Mouse (Mus musculus) heart, postnatal 14 days (tissue): ENCODE measurements at regions not wholly inside any gene's neighbourhood (a gene's known extent, or its start where the extent isn't known, plus 50 kb on each side); places are given as distances from the start of the nearest gene placed in this dataset.

Experiments
- DNase-seq, 2 experiments: peaks; one replicate each; pipeline ENCODE4 v3.0.0; 2021 to 2022
- intact Hi-C: fragments of 180-260 bp; cut with DNase I; formaldehyde crosslinking; loops from one replicate; pipeline ENCODE4 v1.15.1; 2025

DNA sequence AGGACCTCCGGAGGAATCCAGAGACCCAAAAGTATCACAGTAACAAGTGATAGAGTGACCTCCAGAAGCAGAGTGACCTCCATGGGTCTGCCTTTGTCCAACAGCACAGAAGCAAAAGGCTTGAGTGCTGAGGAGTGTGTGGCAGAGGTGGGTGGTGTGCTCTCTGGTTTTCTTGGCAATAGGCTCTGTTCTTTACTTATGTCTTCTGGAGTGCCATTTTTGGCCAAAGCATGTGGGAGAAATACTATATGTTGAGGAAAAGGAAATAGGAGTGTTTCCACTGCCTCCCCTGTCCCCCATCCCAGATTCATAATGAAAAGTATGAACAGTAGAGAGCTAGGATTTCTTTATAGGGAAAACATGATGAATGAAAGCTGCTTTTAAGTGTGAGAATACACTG, 51.5 kb upstream of the Bmper start:
- intact Hi-C loops = no loop called here
- DNase-seq = no peak
